Mouse (Mus musculus) gastrocnemius, postnatal 10 days (tissue): ENCODE measurements at regions not wholly inside any gene's neighbourhood (a gene's known extent, or its start where the extent isn't known, plus 50 kb on each side); places are given as distances from the start of the nearest gene placed in this dataset.

Experiments
- DNase-seq: peaks from one replicate; pipeline ENCODE4 v3.0.0; 2021; ENCODE audit warnings: mixed read lengths

- no peak for DNase-seq
Observed at GRCm38 (mm10) chr11:20985069-20985759, 105.9 kb upstream of the Peli1 start.

GRCm38 (mm10) chr11:20985771-20986170 is 105.3 kb upstream of the Peli1 start:
- DNase-seq, result no peak

- no peak for DNase-seq
Observed at GRCm38 (mm10) chr11:20987171-20987815, 103.8 kb upstream of the Peli1 start.

- no peak for DNase-seq
Observed at GRCm38 (mm10) chr11:20987841-20988251, 103.2 kb upstream of the Peli1 start.

- DNase-seq, result no peak
Observed at GRCm38 (mm10) chr11:20988871-20989270, 102.2 kb upstream of the Peli1 start.

- DNase-seq, result no peak
Observed at GRCm38 (mm10) chr11:20993580-20993979, 97.5 kb upstream of the Peli1 start.

- no peak for DNase-seq
Observed at GRCm38 (mm10) chr11:21001400-21001799, 89.7 kb upstream of the Peli1 start.

- DNase-seq, result no peak
Observed at GRCm38 (mm10) chr11:21007222-21007621, 83.9 kb upstream of the Peli1 start.

GRCm38 (mm10) chr11:21009505-21009904 is 81.6 kb upstream of the Peli1 start:
- DNase-seq, result no peak

GRCm38 (mm10) chr11:21010867-21011266 is 80.2 kb upstream of the Peli1 start:
- DNase-seq, result no peak

- DNase-seq, result no peak
Observed at GRCm38 (mm10) chr11:21014250-21014649, 76.8 kb upstream of the Peli1 start.

GRCm38 (mm10) chr11:21015536-21015935 is 75.6 kb upstream of the Peli1 start:
- no peak for DNase-seq

- DNase-seq, result no peak
Observed at GRCm38 (mm10) chr11:21016133-21016746, 74.9 kb upstream of the Peli1 start.

- no peak for DNase-seq
Observed at GRCm38 (mm10) chr11:21016791-21017329, 74.2 kb upstream of the Peli1 start.

GRCm38 (mm10) chr11:21019829-21020228 is 71.3 kb upstream of the Peli1 start:
- DNase-seq, result no peak

GRCm38 (mm10) chr11:21024111-21024510 is 67.0 kb upstream of the Peli1 start:
- no peak for DNase-seq

- DNase-seq, result no peak
Observed at GRCm38 (mm10) chr11:21024521-21024920, 66.6 kb upstream of the Peli1 start.

GRCm38 (mm10) chr11:21027299-21027698 is 63.8 kb upstream of the Peli1 start:
- no peak for DNase-seq

GRCm38 (mm10) chr11:21030362-21030761 is 60.7 kb upstream of the Peli1 start:
- DNase-seq, result no peak

- no peak for DNase-seq
Observed at GRCm38 (mm10) chr11:21031816-21032215, 59.3 kb upstream of the Peli1 start.

GRCm38 (mm10) chr11:21033234-21033822 is 57.8 kb upstream of the Peli1 start:
- no peak for DNase-seq

- peak; percentile 26 for DNase-seq
Observed at GRCm38 (mm10) chr11:21033823-21034401, 57.2 kb upstream of the Peli1 start.
